Mouse (Mus musculus): ENCODE data around the gene Ndufa9.

The Ndufa9 gene

DNA sequence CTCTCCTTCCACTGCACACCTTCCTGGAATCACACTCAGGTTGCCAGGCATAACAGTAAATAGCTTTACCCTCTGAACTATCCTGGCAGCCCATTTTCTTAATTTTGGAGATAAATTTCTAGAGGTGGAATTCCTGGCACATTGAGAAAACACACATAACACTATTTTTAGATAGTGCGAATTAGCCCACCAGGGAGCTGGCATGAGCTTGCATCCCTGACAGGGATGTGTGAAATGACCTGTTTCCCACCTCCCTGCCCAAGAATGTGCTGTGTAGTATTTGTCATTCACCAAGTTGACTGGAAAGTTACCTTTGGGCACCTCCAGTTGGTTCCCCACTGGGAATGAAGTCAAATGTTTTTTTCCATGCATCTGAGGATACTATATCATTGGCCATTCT is 65.9 kb downstream of the Ndufa9 start:
- in situ Hi-C loops (cut with MboI; ENCODE audit: low pct_unique_long_range_greater_than_20kb in 1 of 2, low sequenced_read_pairs in 2 of 2, unreplicated experiment in 1 of 2), result no loop called here

DNA sequence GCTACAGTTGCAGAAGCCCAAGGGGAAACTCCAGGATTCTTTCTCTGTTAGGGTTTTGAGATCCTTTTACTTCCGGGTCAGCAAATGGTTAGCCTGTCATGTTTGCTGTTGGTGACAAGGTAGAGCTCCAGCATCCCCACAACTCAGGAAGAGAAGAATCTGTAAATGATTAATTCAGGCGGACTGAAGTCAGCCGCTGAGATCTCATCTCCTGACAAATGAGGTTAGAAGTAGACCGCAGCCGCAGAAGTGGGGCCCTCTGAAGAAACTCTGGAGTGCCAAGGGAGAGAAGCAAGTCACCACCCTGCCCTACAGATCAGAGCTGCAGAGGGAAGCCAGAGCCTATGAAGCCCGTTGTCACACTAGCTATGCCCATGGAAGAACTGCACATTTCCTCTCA is 71.0 kb downstream of the Ndufa9 start:
- in situ Hi-C loops (cut with MboI; ENCODE audit: low pct_unique_long_range_greater_than_20kb in 1 of 2, low sequenced_read_pairs in 2 of 2, unreplicated experiment in 1 of 2), result no loop called here

DNA sequence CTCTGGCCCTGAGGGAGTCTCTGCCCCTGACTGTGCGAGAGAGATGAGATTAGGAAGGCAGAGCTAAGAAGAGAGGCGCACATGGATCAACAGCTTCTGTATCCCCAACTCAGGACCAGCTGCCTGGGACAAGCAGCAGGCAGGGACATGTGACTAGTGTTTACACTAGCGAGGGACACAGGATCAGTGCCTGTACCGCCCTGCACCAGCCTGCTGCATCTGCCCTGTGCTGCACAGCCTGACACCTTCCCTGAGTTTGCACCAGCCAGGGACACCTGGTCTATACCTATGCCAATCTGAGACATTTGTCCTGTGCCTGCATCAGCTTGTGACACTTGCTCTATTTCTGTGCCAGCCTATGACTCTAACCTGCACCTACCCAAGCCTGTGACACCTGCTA is 75.1 kb downstream of the Ndufa9 start:
- in situ Hi-C loops (cut with MboI; ENCODE audit: low pct_unique_long_range_greater_than_20kb in 1 of 2, low sequenced_read_pairs in 2 of 2, unreplicated experiment in 1 of 2), result no loop called here

- in situ Hi-C loops (cut with MboI; ENCODE audit: low pct_unique_long_range_greater_than_20kb in 1 of 2, low sequenced_read_pairs in 2 of 2, unreplicated experiment in 1 of 2), result no loop called here
These were observed 76.6 kb downstream of the Ndufa9 start for GRCm38 (mm10) chr6:126772326-126772725.
